Mouse (Mus musculus) mouse embryonic stem cell (cell line): Measurements from ENCODE around the gene Ciao1.

Experiments used
- in situ Hi-C, 2 experiments: fragments of 300-500 bp; cut with MboI; formaldehyde crosslinking; loops; 1 replicate in 1 of 2; 3 replicates in 1 of 2; pipeline ENCODE4 v1.14.3; 2019 to 2020; ENCODE audit warnings: low sequenced_read_pairs in 2 of 2, low pct_unique_long_range_greater_than_20kb in 1 of 2, mixed read lengths in 1 of 2; ENCODE audit not compliant: unreplicated experiment in 1 of 2

The Ciao1 gene

GRCm38 (mm10) chr2:127251880-127252527 lies 4.4 kb upstream of the Ciao1 start:
- in situ Hi-C loops: no loop called here

DNA sequence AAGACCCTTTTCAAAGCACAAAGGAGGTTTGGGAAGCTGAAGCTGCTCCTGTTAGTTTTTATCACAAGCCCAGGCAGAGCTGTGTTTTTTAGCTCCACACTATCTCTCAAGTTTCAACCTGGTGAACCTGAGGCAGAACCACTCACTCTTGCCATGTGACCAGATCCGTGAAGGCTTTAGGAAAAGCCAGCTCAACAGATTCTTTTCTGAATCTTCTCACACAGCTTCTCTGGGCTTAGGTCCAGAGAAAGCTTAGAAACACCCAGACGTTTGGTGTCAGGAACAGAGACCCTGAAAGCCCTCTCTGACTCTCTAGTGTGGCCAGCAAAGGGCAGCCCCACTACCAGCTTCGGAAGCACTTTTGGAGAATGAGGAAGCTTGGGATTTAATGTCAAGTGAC lies 3.8 kb upstream of the Ciao1 start:
- in situ Hi-C loops: no loop called here

- in situ Hi-C loops: no loop called here
Measured at GRCm38 (mm10) chr2:127250291-127251008, 2.8 kb upstream of the Ciao1 start.

DNA sequence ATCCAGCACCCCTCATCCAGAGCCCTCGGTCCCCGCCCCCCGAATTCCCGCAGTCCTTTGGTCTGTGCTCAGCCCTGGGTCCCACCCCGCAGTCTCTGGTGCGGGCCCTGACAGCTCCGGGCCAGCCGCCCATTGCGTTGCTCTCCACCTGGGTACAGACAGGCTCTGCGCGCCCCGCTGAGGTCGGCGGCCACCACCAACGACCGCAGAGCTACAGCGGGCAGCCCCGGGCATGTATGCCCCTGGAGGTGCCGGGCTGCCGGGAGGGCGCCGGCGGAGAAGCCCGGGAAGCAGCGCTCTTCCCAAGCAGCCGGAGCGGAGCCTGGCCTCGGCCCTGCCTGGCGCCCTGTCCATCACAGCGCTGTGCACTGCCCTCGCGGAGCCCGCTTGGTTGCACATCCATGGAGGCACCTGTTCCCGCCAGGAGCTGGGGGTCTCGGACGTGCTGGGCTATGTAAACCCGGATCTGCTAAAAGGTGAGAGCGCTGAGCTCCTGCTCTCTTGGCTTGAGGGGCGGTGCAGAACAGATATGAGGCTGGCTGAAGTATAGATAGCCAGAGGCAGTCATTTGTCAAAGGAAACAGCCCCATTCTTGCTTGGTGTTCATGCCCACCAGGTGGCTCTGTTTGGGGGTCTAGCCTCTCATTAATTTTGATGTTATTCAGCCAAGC lies 853 bp upstream of the Ciao1 start:
- in situ Hi-C loops: loop anchor here (5.0 to 25.0 kb wide), 4 partner anchors 41 to 1414 kb away; partner anchors contain the start of genes 1810024B03Rik (in 1 of the 2) and Snrnp200 (in 1 of the 2)

DNA sequence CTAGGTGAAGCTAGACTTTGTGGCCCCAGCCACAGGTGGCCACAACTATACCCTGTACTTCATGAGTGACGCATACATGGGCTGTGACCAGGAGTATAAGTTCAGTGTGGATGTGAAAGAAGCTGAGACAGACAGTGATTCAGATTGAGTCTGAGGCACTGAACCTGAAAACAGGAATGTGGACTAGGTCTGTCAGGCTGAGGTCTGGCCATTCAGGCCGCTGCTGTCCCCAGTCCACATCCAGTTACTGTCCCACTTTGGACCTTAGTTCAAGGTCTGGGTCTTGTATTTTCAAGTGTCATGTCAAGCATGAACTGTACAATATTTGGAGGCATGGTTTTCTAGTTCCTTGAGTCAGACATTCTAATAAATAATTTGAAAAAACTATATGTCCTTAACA lies 7.6 kb downstream of the Ciao1 start:
- in situ Hi-C loops: loop anchor here (10.0 to 25.0 kb wide), 3 partner anchors 565 to 1422 kb away; no protein-coding TSS in a partner anchor

- in situ Hi-C loops: loop anchor here (25.0 kb wide), 2 partner anchors 1399 to 1424 kb away; no protein-coding TSS in a partner anchor
Measured at GRCm38 (mm10) chr2:127237897-127238610, 9.6 kb downstream of the Ciao1 start.

DNA sequence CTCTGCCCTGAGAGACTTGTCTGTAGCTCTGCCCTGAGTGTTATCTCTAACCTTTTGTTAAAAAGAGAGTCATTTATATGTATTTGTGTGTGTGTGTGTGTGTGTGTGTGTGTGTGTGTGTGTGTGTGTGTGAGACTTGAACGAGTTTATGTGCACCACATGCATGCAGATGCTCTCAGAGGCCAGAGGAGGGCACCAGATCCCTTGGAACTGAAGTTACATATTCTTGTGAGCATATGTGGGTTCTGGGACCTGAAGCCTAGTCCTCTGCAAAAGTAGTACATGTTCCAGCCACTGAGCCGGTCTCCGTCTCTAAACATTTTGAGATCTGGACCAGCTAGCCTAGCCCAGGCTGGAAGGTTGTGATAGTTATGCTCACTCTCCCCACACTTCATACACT lies 22.4 kb downstream of the Ciao1 start:
- in situ Hi-C loops: loop anchor here (10.0 to 25.0 kb wide), 3 partner anchors 590 to 1437 kb away; no protein-coding TSS in a partner anchor

DNA sequence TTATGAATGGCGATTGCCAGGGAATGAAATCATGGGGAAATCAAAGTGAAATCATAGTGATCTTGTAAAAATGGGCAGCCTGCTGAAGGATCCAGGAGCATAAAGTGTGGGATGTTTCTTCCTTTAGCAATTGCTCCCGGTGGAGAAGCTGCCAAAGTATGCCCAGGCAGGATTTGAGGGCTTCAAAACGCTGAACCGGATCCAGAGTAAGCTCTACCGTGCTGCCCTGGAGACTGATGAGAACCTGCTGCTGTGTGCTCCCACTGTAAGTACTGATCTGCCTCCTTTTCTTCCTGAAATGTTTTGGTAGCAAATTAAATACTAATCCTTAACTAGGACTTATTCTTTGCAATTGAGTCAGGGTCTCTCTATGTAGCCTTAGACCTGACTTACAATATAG lies 29.9 kb downstream of the Ciao1 start:
- in situ Hi-C loops: loop anchor here in 1 of 2 experiments (10.0 kb wide), 1 partner anchor 373 kb away; no protein-coding TSS in a partner anchor

GRCm38 (mm10) chr2:127210701-127211100 lies 36.9 kb downstream of the Ciao1 start:
- in situ Hi-C loops: loop anchor here in 1 of 2 experiments (10.0 kb wide), 1 partner anchor 366 kb away; no protein-coding TSS in a partner anchor

DNA sequence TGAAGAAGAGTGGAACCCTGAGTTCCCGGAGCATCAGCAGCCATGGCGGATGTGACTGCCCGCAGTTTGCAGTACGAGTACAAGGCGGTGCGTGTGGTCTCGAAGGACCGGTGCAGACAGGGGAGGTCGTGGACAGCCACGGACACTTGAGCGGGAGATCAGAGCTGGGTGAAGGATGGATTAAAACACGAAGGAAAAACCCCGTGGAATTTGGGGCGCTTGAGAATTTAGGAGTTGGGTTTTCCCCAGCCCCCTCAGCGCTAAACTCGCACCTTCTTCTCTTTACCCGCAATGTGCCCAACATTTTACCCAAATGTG lies 39.2 kb downstream of the Ciao1 start:
- in situ Hi-C loops: loop anchor here in 1 of 2 experiments (5.0 kb wide), 1 partner anchor 39 kb away; the partner anchor contains the start of genes Ciao1 and Tmem127

- in situ Hi-C loops: loop anchor here in 1 of 2 experiments (5.0 kb wide), 1 partner anchor 40 kb away; the partner anchor contains the start of genes Ciao1 and Tmem127
Measured at GRCm38 (mm10) chr2:127207547-127208451, 39.8 kb downstream of the Ciao1 start, which contains the start of the genes 1810024B03Rik and Snrnp200. Gene 1810024B03Rik (minus strand): TSS chr2:127208280. Gene Snrnp200 (plus strand): TSS chr2:127208386.

- in situ Hi-C loops: loop anchor here in 1 of 2 experiments (5.0 kb wide), 1 partner anchor 40 kb away; the partner anchor contains the start of genes Ciao1 and Tmem127
Measured at GRCm38 (mm10) chr2:127206916-127207315, 40.7 kb downstream of the Ciao1 start.

DNA sequence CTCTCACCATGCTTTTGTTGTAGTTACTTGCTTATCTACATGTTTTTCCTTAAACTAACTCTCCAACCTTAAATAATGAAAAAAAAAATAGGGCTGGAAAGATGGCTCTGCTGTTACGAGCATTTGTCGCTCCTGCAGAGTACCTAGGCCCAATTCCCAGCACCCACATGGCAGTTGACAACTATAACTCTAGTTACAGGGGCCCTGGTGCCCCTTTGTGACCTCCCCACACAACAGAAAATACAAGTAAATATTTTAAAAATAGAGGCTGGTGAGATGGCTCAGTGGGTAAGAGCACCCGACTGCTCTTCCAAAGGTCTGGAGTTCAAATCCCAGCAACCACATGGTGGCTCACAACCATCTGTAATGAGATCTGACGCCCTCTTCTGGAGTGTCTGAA lies 41.7 kb downstream of the Ciao1 start:
- in situ Hi-C loops: loop anchor here in 1 of 2 experiments (5.0 kb wide), 1 partner anchor 41 kb away; the partner anchor contains the start of genes Ciao1 and Tmem127

- in situ Hi-C loops: loop anchor here in 1 of 2 experiments (5.0 kb wide), 1 partner anchor 42 kb away; the partner anchor contains the start of genes Ciao1 and Tmem127
Measured at GRCm38 (mm10) chr2:127204932-127205331, 42.7 kb downstream of the Ciao1 start.
